Mouse (Mus musculus) C2C12 (cell line): ENCODE measurements around the gene Hdac7.

Source experiments
- CEBPB ChIP-seq: IDR thresholded peaks from one replicate; pipeline ENCODE4 v1.6.1; 2011; ENCODE audit warnings: low read depth, mild to moderate bottlenecking, control low read depth, moderate library complexity
- CTCF ChIP-seq: IDR thresholded peaks from one replicate; pipeline ENCODE4 v1.5.1; 2011; ENCODE audit not compliant: control insufficient read depth, insufficient read depth, insufficient read length
- MAX ChIP-seq: IDR thresholded peaks from one replicate; pipeline ENCODE4 v1.6.1; 2011; ENCODE audit warnings: mild to moderate bottlenecking, control low read depth
- MYOD1 ChIP-seq: IDR thresholded peaks from one replicate; pipeline ENCODE4 v1.6.1; 2011; ENCODE audit warnings: low read depth; ENCODE audit not compliant: control insufficient read depth, insufficient read length
- MYOG ChIP-seq: IDR thresholded peaks from one replicate; pipeline ENCODE4 v1.6.1; 2011; ENCODE audit not compliant: control insufficient read depth, insufficient read length; ENCODE audit errors: extremely low read depth
- USF1 ChIP-seq: IDR thresholded peaks from one replicate; pipeline ENCODE4 v1.6.1; 2011; ENCODE audit warnings: low read depth, mild to moderate bottlenecking, control low read depth, moderate library complexity

GRCm38 (mm10) chr15:97825941-97826587 is 18.2 kb downstream of the Hdac7 start:
- TF ChIP-seq USF1 (no peak), CTCF (no peak), MYOG (no peak), MYOD1 (no peak), CEBPB (no peak), MAX (no peak)
